ENCODE assay signal across 8 mouse cellular contexts in the genomic region with DNA sequence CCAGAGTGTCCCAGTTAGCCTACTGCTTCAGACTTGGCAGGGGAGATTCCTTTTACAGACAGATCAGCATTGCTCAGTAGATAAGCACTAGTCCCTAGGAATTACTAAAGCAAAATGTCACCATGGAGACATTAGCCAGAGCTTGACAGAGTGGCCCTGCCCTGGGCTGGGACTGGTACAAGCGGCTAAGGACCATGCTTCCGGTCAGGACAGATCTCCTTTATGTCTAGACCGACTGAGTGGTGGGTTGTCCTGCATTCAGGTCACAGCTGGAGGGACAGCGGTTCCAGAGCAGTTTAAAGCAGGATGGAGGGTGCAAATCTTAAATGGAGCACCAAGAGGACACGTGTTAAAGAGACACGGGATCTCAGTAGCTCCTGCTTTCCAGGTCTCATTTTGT. TPM values are rescaled to one million over a fixed set of nuclear protein-coding genes. Genes with fewer than 3 reads are reported as not detected.
DNase-seq lines count a peak whose midpoint lies in the region; ATAC-seq and TF ChIP-seq lines count a peak whose summit lies in the region.

No protein-coding gene starts in this region.

- peak; percentile 72 for ATAC-seq in lung, embryonic 14.5 days (ENCODE audit: insufficient read depth)
- peak; percentile 16 for ATAC-seq in embryonic facial prominence, embryonic 15.5 days (ENCODE audit: insufficient number of reproducible peaks, low FRiP score, low TSS enrichment, low read depth)
- ATAC-seq in intestine, embryonic 16.5 days, result peak; percentile 50
- peak; percentile 66 for ATAC-seq in neural tube, embryonic 14.5 days (ENCODE audit: low read depth)

- H3K4me2 ChIP-seq in lung, embryonic 14.5 days, result peak overlapping the region; percentile 93
- peak overlapping the region; percentile 80 for H3K4me2 ChIP-seq in embryonic facial prominence, embryonic 15.5 days (replicated peaks)
- peak overlapping the region; percentile 90 for H3K4me2 ChIP-seq in intestine, embryonic 16.5 days (ENCODE audit: low read depth, low read length)
- H3K4me2 ChIP-seq in neural tube, embryonic 14.5 days (ENCODE audit: low read depth, low read length), result peak overlapping the region; percentile 94

- peaks cover 18% of the 10 kb centered on the region; the same call in 1 of the 2 replicates for H3K36me3 ChIP-seq in lung, embryonic 14.5 days (ENCODE audit: insufficient read depth)
- peaks cover 23% of the 10 kb centered on the region for H3K36me3 ChIP-seq in embryonic facial prominence, embryonic 15.5 days
- no peaks in the 10 kb centered on the region for H3K36me3 ChIP-seq in intestine, embryonic 16.5 days (ENCODE audit: control insufficient read depth, insufficient read depth, low read length)
- peaks cover 19% of the 10 kb centered on the region for H3K36me3 ChIP-seq in neural tube, embryonic 14.5 days (ENCODE audit: control insufficient read depth, insufficient read depth, low read length)

- intact Hi-C loops in left cerebral cortex, postnatal 36 days (cut with DNase I), result no loop called here

- no peak for DNase-seq in lung, embryonic 14.5 days
- DNase-seq in lung, adult 18-20 months, result no peak
- no peak for DNase-seq in left cerebral cortex, postnatal 36 days (ENCODE audit: low spot score in 2 of 2)
- no peak for DNase-seq in urinary bladder, adult 18-20 months (ENCODE audit: low spot score in 2 of 2)
- DNase-seq in right cerebral cortex, adult 2 months (ENCODE audit: low spot score in 2 of 2), result no peak

- H3K27ac ChIP-seq in lung, embryonic 14.5 days (ENCODE audit: low read depth), result peak overlapping the region; percentile 77; the same call in 1 of the 2 replicates
- H3K27ac ChIP-seq in embryonic facial prominence, embryonic 15.5 days (replicated peaks), result 0 out of 2 replicates have a peak overlapping the region, but pooled peaks have one; percentile 34
- H3K27ac ChIP-seq in intestine, embryonic 16.5 days (ENCODE audit: low read length), result peak overlapping the region; percentile 39; the same call in 1 of the 2 replicates
- H3K27ac ChIP-seq in neural tube, embryonic 14.5 days (ENCODE audit: low read depth, low read length), result no peak overlapping the region

- H3K4me1 ChIP-seq in lung, embryonic 14.5 days (ENCODE audit: insufficient read depth), result peaks cover 15% of the 10 kb centered on the region; the same call in 1 of the 2 replicates
- H3K4me1 ChIP-seq in embryonic facial prominence, embryonic 15.5 days, result peaks cover 36% of the 10 kb centered on the region
- peaks cover 22% of the 10 kb centered on the region for H3K4me1 ChIP-seq in intestine, embryonic 16.5 days (ENCODE audit: control insufficient read depth, insufficient read depth, low read length)
- peaks cover 12% of the 10 kb centered on the region for H3K4me1 ChIP-seq in neural tube, embryonic 14.5 days (ENCODE audit: control insufficient read depth, insufficient read depth, low read length)

- H3K9ac ChIP-seq in lung, embryonic 14.5 days, result peak overlapping the region; percentile 82
- peak overlapping the region; percentile 89 for H3K9ac ChIP-seq in embryonic facial prominence, embryonic 15.5 days
- H3K9ac ChIP-seq in intestine, embryonic 16.5 days (ENCODE audit: low read depth, low read length), result peak overlapping the region; percentile 86
- H3K9ac ChIP-seq in neural tube, embryonic 14.5 days (replicated peaks; ENCODE audit: low read depth, low read length), result peak overlapping the region; percentile 68; the same call in 1 of the 2 replicates

- no peak for TF ChIP-seq CTCF in lung, embryonic 14.5 days (IDR thresholded peaks at IDR 0.05; ENCODE audit: low read depth)

- no peaks in the 10 kb centered on the region for H3K27me3 ChIP-seq in lung, embryonic 14.5 days (ENCODE audit: insufficient read depth, low read length)
- no peaks in the 10 kb centered on the region for H3K27me3 ChIP-seq in embryonic facial prominence, embryonic 15.5 days
- H3K27me3 ChIP-seq in intestine, embryonic 16.5 days (replicated peaks; ENCODE audit: control insufficient read depth, insufficient read depth, low read length), result no peaks in the 10 kb centered on the region
- H3K27me3 ChIP-seq in neural tube, embryonic 14.5 days (ENCODE audit: control insufficient read depth, insufficient read depth, low read length), result no peaks in the 10 kb centered on the region

- under 1% methylated on average over 6 of the region's 6 CpGs for WGBS in lung, embryonic 14.5 days
- WGBS in embryonic facial prominence, embryonic 15.5 days, result 0% methylated on average over 6 of the region's 6 CpGs
- WGBS in intestine, embryonic 16.5 days, result 2% methylated on average over 6 of the region's 6 CpGs
- WGBS in neural tube, embryonic 14.5 days, result under 1% methylated on average over 6 of the region's 6 CpGs

- H3K4me3 ChIP-seq in lung, embryonic 14.5 days (ENCODE audit: low read depth, low read length), result peak overlapping the region; percentile 75
- peak overlapping the region; percentile 89 for H3K4me3 ChIP-seq in embryonic facial prominence, embryonic 15.5 days (replicated peaks)
- H3K4me3 ChIP-seq in intestine, embryonic 16.5 days (ENCODE audit: low read length), result peak overlapping the region; percentile 84
- peak overlapping the region; percentile 50 for H3K4me3 ChIP-seq in neural tube, embryonic 14.5 days (ENCODE audit: low read depth, low read length)

- no peaks in the 10 kb centered on the region for H3K9me3 ChIP-seq in lung, embryonic 14.5 days (ENCODE audit: low read depth, low read length)
- no peaks in the 10 kb centered on the region for H3K9me3 ChIP-seq in embryonic facial prominence, embryonic 15.5 days (replicated peaks)
- H3K9me3 ChIP-seq in intestine, embryonic 16.5 days (ENCODE audit: control insufficient read depth, low read length), result no peaks in the 10 kb centered on the region
- no peaks in the 10 kb centered on the region for H3K9me3 ChIP-seq in neural tube, embryonic 14.5 days (ENCODE audit: control insufficient read depth, low read length)

RNA-seq across cellular contexts. Expression of a gene that starts 0.3 kb away (rescaled TPM):
- 39.4 and 40.8 TPM in 2 replicates for polyA plus RNA-seq in lung, embryonic 14.5 days (2014; fragmentation: Nextera tagmentation; extraction: Ambion mirVana)
- polyA plus RNA-seq in embryonic facial prominence, embryonic 15.5 days (2015; fragmentation: Nextera tagmentation; extraction: Ambion mirVana), result 49.0 and 50.4 TPM in 2 replicates
- 16.1 and 16.6 TPM in 2 replicates for polyA plus RNA-seq in intestine, embryonic 16.5 days (2015; fragmentation: Nextera tagmentation; extraction: Ambion mirVana)
- polyA plus RNA-seq in neural tube, embryonic 14.5 days (2014; fragmentation: Nextera tagmentation; extraction: Ambion mirVana), result 3.5 and 8.5 TPM in 2 replicates
- total RNA-seq in left cerebral cortex, postnatal 36 days (2021), result 1 to 10 TPM; 1.5 to 2.0 TPM

RNA-seq across cellular contexts. Expression of a gene that starts 25.8 kb away (rescaled TPM):
- 0.83 and 0.92 TPM in 2 replicates for polyA plus RNA-seq in lung, embryonic 14.5 days (2014; fragmentation: Nextera tagmentation; extraction: Ambion mirVana)
- polyA plus RNA-seq in embryonic facial prominence, embryonic 15.5 days (2015; fragmentation: Nextera tagmentation; extraction: Ambion mirVana), result 5.9 and 7.0 TPM in 2 replicates
- polyA plus RNA-seq in intestine, embryonic 16.5 days (2015; fragmentation: Nextera tagmentation; extraction: Ambion mirVana), result 3.6 and 4.9 TPM in 2 replicates
- polyA plus RNA-seq in neural tube, embryonic 14.5 days (2014; fragmentation: Nextera tagmentation; extraction: Ambion mirVana), result 1.8 and 2.2 TPM in 2 replicates
- total RNA-seq in left cerebral cortex, postnatal 36 days (2021), result 10 to 100 TPM; 40.4 to 45.0 TPM

Comparison
In these comparisons a context has a peak if more than half of its experiments do, and no peak if none do; other contexts are left out.
1. ATAC-seq: peak in every context shown above with its lines; median percentile 72 in lung, embryonic 14.5 days; 66 in neural tube, embryonic 14.5 days; 50 in intestine, embryonic 16.5 days; 16 in embryonic facial prominence, embryonic 15.5 days.